Mouse (Mus musculus) megakaryocyte, embryonic 14.5 days (primary cell): ENCODE measurements around the gene Klhdc1. TPM values are rescaled to one million over a fixed set of nuclear protein-coding genes. Genes with fewer than 3 reads are reported as not detected.

ENCODE experiments used
- H3K27me3 ChIP-seq: replicated peaks from 2 replicates; pipeline ENCODE3; 2012; ENCODE audit warnings: inconsistent platforms
- H3K36me3 ChIP-seq: replicated peaks from 2 replicates; pipeline ENCODE3; 2012; ENCODE audit warnings: low read length, inconsistent platforms, mixed read lengths
- H3K4me1 ChIP-seq: 2 replicates; pipeline ENCODE4 v1.6.1; 2012; ENCODE audit warnings: inconsistent platforms
- H3K4me3 ChIP-seq: replicated peaks from 2 replicates; pipeline ENCODE3; 2012; ENCODE audit warnings: moderate library complexity, mild to moderate bottlenecking, inconsistent platforms
- H3K9me3 ChIP-seq: 2 replicates; pipeline ENCODE4 v1.6.1; 2012; ENCODE audit warnings: inconsistent platforms
- FLI1 ChIP-seq: IDR thresholded peaks from 2 replicates; pipeline ENCODE4 v1.6.1; 2012; ENCODE audit warnings: low read length, inconsistent platforms, mixed read lengths
- GATA1 ChIP-seq: IDR thresholded peaks from 3 replicates; pipeline ENCODE4 v1.6.1; 2012; ENCODE audit warnings: mixed read lengths, low read length, inconsistent platforms, borderline replicate concordance
- polyA plus RNA-seq: library from polyadenylated mRNA; stranded (reverse); fragments of >175 nt; gene quantifications from 2 replicates; pipeline ENCODE4 v1.2.3, GENCODE M21; 2012; ENCODE audit warnings: low replicate concordance; ENCODE audit not compliant: insufficient read depth

Gene Klhdc1
- polyA plus RNA-seq, 1 experiment = 1.2 TPM

- H3K9me3 ChIP-seq = no peaks in the 10 kb centered on the region
- peaks cover 6% of the 10 kb centered on the region for H3K36me3 ChIP-seq
- peaks cover 1% of the 10 kb centered on the region for H3K27me3 ChIP-seq
- TF ChIP-seq FLI1 = no peak
- no peak for TF ChIP-seq GATA1
- peaks cover 37% of the 10 kb centered on the region for H3K4me1 ChIP-seq
- no peak overlapping the region for H3K4me3 ChIP-seq
Measured at GRCm38 (mm10) chr12:69294936-69295335, 54.0 kb downstream of the Klhdc1 start.

- TF ChIP-seq FLI1 (no peak), GATA1 (no peak)
- H3K4me1 ChIP-seq = peaks cover 43% of the 10 kb centered on the region
- no peaks in the 10 kb centered on the region for H3K9me3 ChIP-seq
- H3K36me3 ChIP-seq = peaks cover 9% of the 10 kb centered on the region
- H3K4me3 ChIP-seq = peak overlapping the region; percentile 29
- peaks cover 1% of the 10 kb centered on the region for H3K27me3 ChIP-seq
Measured at GRCm38 (mm10) chr12:69295651-69296050, 54.7 kb downstream of the Klhdc1 start.

GRCm38 (mm10) chr12:69296511-69297410 lies 55.8 kb downstream of the Klhdc1 start, which contains the start of gene Klhdc2:
Gene Klhdc2 (plus strand): TSS chr12:69296681.
- H3K36me3 ChIP-seq = peaks cover 18% of the 10 kb centered on the region
- peak within 1 kb of the TSS; percentile 96 for H3K4me3 ChIP-seq
- H3K27me3 ChIP-seq = no peaks in the 10 kb centered on the region
- TF ChIP-seq FLI1 = peak; percentile 42; the same call in 1 of the 2 replicates
- no peak for TF ChIP-seq GATA1
- peaks cover 43% of the 10 kb centered on the region for H3K4me1 ChIP-seq
- no peaks in the 10 kb centered on the region for H3K9me3 ChIP-seq

- TF ChIP-seq GATA1 (no peak), FLI1 (no peak)
- H3K4me1 ChIP-seq = peaks cover 43% of the 10 kb centered on the region
- no peaks in the 10 kb centered on the region for H3K9me3 ChIP-seq
- H3K27me3 ChIP-seq = no peaks in the 10 kb centered on the region
- H3K4me3 ChIP-seq = peak overlapping the region; percentile 96
- peaks cover 26% of the 10 kb centered on the region for H3K36me3 ChIP-seq
Measured at GRCm38 (mm10) chr12:69297411-69298150, 56.6 kb downstream of the Klhdc1 start.

- Histone ChIP-seq H3K9me3 (no peaks in the 10 kb centered on the region), H3K4me3 (no peak overlapping the region), H3K4me1 (peaks cover 43% of the 10 kb centered on the region), H3K36me3 (peaks cover 31% of the 10 kb centered on the region), H3K27me3 (no peaks in the 10 kb centered on the region)
- TF ChIP-seq GATA1 = no peak
- TF ChIP-seq FLI1 = no peak
Measured at GRCm38 (mm10) chr12:69298281-69298680, 57.3 kb downstream of the Klhdc1 start.

- Histone ChIP-seq H3K9me3 (no peaks in the 10 kb centered on the region), H3K4me1 (peaks cover 34% of the 10 kb centered on the region), H3K27me3 (no peaks in the 10 kb centered on the region), H3K36me3 (peaks cover 40% of the 10 kb centered on the region), H3K4me3 (no peak overlapping the region)
- TF ChIP-seq GATA1 (no peak), FLI1 (no peak)
Measured at GRCm38 (mm10) chr12:69299231-69299630, 58.3 kb downstream of the Klhdc1 start.

GRCm38 (mm10) chr12:69299831-69300230 lies 58.9 kb downstream of the Klhdc1 start:
- H3K4me3 ChIP-seq = no peak overlapping the region
- H3K36me3 ChIP-seq = peaks cover 45% of the 10 kb centered on the region
- TF ChIP-seq FLI1 (no peak), GATA1 (no peak)
- H3K9me3 ChIP-seq = no peaks in the 10 kb centered on the region
- peaks cover 34% of the 10 kb centered on the region for H3K4me1 ChIP-seq
- no peaks in the 10 kb centered on the region for H3K27me3 ChIP-seq

- Histone ChIP-seq H3K36me3 (peaks cover 51% of the 10 kb centered on the region), H3K4me3 (no peak overlapping the region), H3K4me1 (peaks cover 33% of the 10 kb centered on the region), H3K9me3 (no peaks in the 10 kb centered on the region), H3K27me3 (no peaks in the 10 kb centered on the region)
- no peak for TF ChIP-seq FLI1
Measured at GRCm38 (mm10) chr12:69300391-69300790, 59.4 kb downstream of the Klhdc1 start.

- H3K27me3 ChIP-seq = no peaks in the 10 kb centered on the region
- TF ChIP-seq FLI1 (no peak), GATA1 (no peak)
- H3K4me1 ChIP-seq = peaks cover 24% of the 10 kb centered on the region
- H3K9me3 ChIP-seq = no peaks in the 10 kb centered on the region
- peaks cover 69% of the 10 kb centered on the region for H3K36me3 ChIP-seq
- H3K4me3 ChIP-seq = no peak overlapping the region
Measured at GRCm38 (mm10) chr12:69302171-69302570, 61.2 kb downstream of the Klhdc1 start.

- no peaks in the 10 kb centered on the region for H3K27me3 ChIP-seq
- H3K9me3 ChIP-seq = no peaks in the 10 kb centered on the region
- TF ChIP-seq FLI1 = no peak
- TF ChIP-seq GATA1 = no peak
- H3K4me1 ChIP-seq = peaks cover 12% of the 10 kb centered on the region
- peaks cover 85% of the 10 kb centered on the region for H3K36me3 ChIP-seq
- H3K4me3 ChIP-seq = no peak overlapping the region
Measured at GRCm38 (mm10) chr12:69304051-69304450, 63.1 kb downstream of the Klhdc1 start.
